Mouse (Mus musculus) embryonic fibroblast, embryonic 13.5 days (primary cell): ENCODE data around the gene Eif2d.

ENCODE experiments used
- CTCF ChIP-seq: IDR thresholded peaks from 2 replicates; pipeline ENCODE4 v1.5.1; 2011; ENCODE audit warnings: mild to moderate bottlenecking, control low read depth, low read length, moderate library complexity, borderline replicate concordance; ENCODE audit not compliant: insufficient read depth
- POLR2A ChIP-seq: IDR thresholded peaks from 2 replicates; pipeline ENCODE4 v1.6.1; 2011; ENCODE audit warnings: low read depth, mild to moderate bottlenecking, control low read depth, low read length, moderate library complexity

DNA sequence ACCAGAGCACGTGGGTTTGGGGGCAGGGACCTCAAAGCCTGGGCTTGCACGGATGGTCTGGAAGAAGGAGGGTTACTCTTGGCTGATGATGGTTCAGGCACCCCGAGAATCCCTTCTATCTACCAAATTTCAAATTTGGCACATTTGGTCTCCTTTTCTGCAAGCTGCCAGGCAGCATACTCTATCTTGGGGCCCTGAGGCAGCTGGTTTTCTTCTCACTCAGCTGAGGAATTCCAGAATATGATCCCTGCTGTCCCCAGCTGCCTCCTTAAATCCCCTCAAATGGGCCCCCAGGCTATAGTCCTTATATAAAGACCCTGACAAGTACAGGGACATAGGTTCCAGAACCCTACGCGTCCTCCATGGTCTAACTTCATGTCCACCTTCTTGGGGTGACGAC is 60.4 kb downstream of the Eif2d start:
- TF ChIP-seq CTCF (no peak), POLR2A (no peak)
